Mouse (Mus musculus): ENCODE results near the gene Ubiad1.

DNA sequence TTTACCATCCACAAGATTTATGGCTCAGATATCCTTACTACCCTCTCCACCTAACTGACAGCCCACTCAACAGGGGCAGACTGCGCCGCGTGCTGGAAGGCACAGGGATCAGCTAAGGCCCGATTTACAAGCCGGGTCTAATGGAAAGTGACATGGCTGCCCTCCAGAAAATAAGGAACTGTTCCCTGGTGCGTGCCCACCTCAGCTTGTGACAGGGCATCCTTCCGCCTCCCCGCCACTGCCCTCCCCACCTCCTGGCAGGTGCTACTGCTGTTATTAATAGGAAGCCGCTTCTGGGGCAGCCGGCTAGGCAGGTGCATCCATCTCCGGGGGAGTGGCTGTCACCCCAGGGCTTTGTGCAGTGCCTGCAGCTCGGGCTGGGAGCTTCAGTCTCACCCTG lies 41.2 kb downstream of the Ubiad1 start:
- no peak for TF ChIP-seq CTCF (IDR thresholded peaks at IDR 0.05; ENCODE audit: insufficient read depth, low read depth, low read length)
- TF ChIP-seq POLR2A (IDR thresholded peaks at IDR 0.05; ENCODE audit: insufficient read depth, low read depth, low read length): no peak

All from olfactory bulb, adult 2 months (tissue).